Mouse (Mus musculus) lung, postnatal 0 days (tissue): Measurements from ENCODE around the gene Cdc42bpg. TPM values are rescaled to one million over a fixed set of nuclear protein-coding genes. Genes with fewer than 3 reads are reported as not detected.

ENCODE experiments used
- ATAC-seq: fragments of 200-750 bp; cut with Nextera tagmentation; 2 replicates; pipeline ENCODE4 v1.8.0; 2017; ENCODE audit warnings: moderate library complexity
- DNase-seq: peaks from one replicate; pipeline ENCODE4 v3.0.0-alpha.2; 2016; ENCODE audit warnings: low spot score
- H3K27ac ChIP-seq: fragments of 300-500 bp; sonication (generic); 2 replicates; pipeline ENCODE4 v1.5.1; 2014; ENCODE audit warnings: antibody characterized with exemption, mild to moderate bottlenecking, low read length, mixed read lengths
- H3K27me3 ChIP-seq: fragments of 300-500 bp; sonication (generic); replicated peaks from 2 replicates; pipeline ENCODE4 v1.6.1; 2014; ENCODE audit warnings: low read length, mixed read lengths; ENCODE audit not compliant: insufficient read depth
- H3K36me3 ChIP-seq: fragments of 300-500 bp; sonication (generic); 2 replicates; pipeline ENCODE4 v1.6.1; 2014; ENCODE audit warnings: low read length, mixed read lengths; ENCODE audit not compliant: insufficient read depth
- H3K4me1 ChIP-seq: fragments of 300-500 bp; sonication (generic); 2 replicates; pipeline ENCODE4 v1.6.1; 2014; ENCODE audit warnings: antibody characterized with exemption, low read depth, low read length, mixed read lengths; ENCODE audit not compliant: insufficient read depth
- H3K4me2 ChIP-seq: fragments of 300-500 bp; sonication (generic); replicated peaks from 2 replicates; pipeline ENCODE4 v1.6.1; 2014; ENCODE audit warnings: low read depth, mild to moderate bottlenecking, low read length, moderate library complexity, mixed read lengths
- H3K4me3 ChIP-seq: fragments of 300-500 bp; sonication (generic); 2 replicates; pipeline ENCODE4 v1.5.1; 2014; ENCODE audit warnings: low read depth, low read length
- H3K9ac ChIP-seq: fragments of 300-500 bp; sonication (generic); replicated peaks from 2 replicates; pipeline ENCODE4 v1.6.1; 2014; ENCODE audit warnings: low read depth, mild to moderate bottlenecking
- H3K9me3 ChIP-seq: fragments of 300-500 bp; sonication (generic); 2 replicates; pipeline ENCODE4 v1.6.1; 2016; ENCODE audit warnings: low read length, mixed read lengths
- CTCF ChIP-seq: IDR thresholded peaks from 2 replicates; pipeline ENCODE4 v1.5.1; 2016; ENCODE audit warnings: antibody characterized with exemption, mild to moderate bottlenecking
- EP300 ChIP-seq: IDR thresholded peaks from 2 replicates; pipeline ENCODE4 v1.6.1; 2016; ENCODE audit warnings: antibody characterized with exemption, mild to moderate bottlenecking, control low read depth
- WGBS: fragments of 180-500 bp; shearing (Covaris S2); extraction: QIAGEN DNeasy Blood & Tissue Kit; methylation state at CpG from one replicate; pipeline ENCODE4 v1.1.7; 2014; 5-methylcytosine and 5-hydroxymethylcytosine counted together
- microRNA counts: library from miRNA; unstranded; fragments of <30 nt; microRNA quantifications from one replicate; lab custom pipeline; 2015
- microRNA-seq: library from miRNA; unstranded; fragments of <30 nt; microRNA quantifications from one replicate; pipeline ENCODE4, GENCODE M21; 2016
- polyA plus RNA-seq: library from polyadenylated mRNA; unstranded; fragments of >200 nt; fragmentation: Nextera tagmentation; extraction: Ambion mirVana; gene quantifications from 2 replicates; pipeline ENCODE4 v1.2.1, GENCODE M21; 2015

Cdc42bpg gene
- polyA plus RNA-seq, 1 experiment from 2014 or later = 2.8 TPM

DNA sequence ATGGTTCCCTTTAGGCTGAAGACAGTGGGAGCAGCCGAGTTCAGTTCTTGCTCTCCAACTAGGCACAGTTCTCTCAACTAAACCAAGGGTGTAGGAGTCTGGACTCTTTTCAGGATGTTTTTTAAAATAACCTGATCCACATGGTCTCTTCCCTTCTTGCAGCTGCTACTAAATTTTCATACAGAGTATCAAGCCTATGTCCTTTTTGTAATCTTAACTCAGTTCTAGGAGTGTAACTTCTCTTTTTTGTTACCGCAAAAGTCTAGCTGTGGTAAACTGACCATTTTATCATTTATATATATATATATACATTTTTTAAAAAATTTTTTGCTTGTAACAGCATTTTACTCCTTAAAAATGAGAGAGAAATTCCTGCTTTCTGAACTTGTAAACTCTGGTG lies 63.9 kb downstream of the Cdc42bpg start:
- Histone ChIP-seq H3K9ac (no peak overlapping the region), H3K36me3 (peaks cover 69% of the 10 kb centered on the region), H3K4me3 (no peak overlapping the region), H3K27me3 (no peaks in the 10 kb centered on the region), H3K9me3 (no peaks in the 10 kb centered on the region), H3K4me2 (no peak overlapping the region), H3K27ac (no peak overlapping the region), H3K4me1 (peaks cover 4% of the 10 kb centered on the region; the same call in 1 of the 2 replicates)
- 74% methylated on average over 2 of the region's 2 CpGs for WGBS
- ATAC-seq (no peak), DNase-seq (no peak)
- TF ChIP-seq EP300 = no peak
- TF ChIP-seq CTCF = no peak

DNA sequence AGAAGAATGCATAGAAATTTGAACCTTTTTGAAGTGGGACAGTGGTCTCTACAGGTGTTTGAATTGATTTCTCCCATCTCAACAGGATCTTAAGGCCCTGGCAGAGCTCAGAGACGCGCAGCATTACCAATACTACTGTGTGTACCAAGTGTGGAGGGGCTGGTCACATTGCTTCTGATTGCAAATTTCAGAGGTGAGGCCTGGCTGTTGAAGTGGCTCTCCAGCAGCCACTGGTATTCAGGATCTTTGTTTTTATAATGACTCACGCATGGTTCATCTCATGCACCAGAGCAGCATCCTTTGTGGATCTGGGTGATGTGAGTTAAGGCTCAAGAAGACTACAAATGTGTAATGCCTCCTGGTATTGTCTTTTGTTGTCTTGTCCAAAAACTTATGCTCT lies 66.2 kb downstream of the Cdc42bpg start:
- no peak overlapping the region for H3K9ac ChIP-seq
- H3K36me3 ChIP-seq = peaks cover 59% of the 10 kb centered on the region
- no peaks in the 10 kb centered on the region for H3K9me3 ChIP-seq
- H3K4me1 ChIP-seq = no peaks in the 10 kb centered on the region
- 47% methylated on average over 3 of the region's 3 CpGs for WGBS
- ATAC-seq = peak; percentile 52
- DNase-seq = peak; percentile 69
- TF ChIP-seq EP300 = no peak
- H3K27me3 ChIP-seq = no peaks in the 10 kb centered on the region
- no peak overlapping the region for H3K4me2 ChIP-seq
- no peak overlapping the region for H3K27ac ChIP-seq
- no peak overlapping the region for H3K4me3 ChIP-seq

DNA sequence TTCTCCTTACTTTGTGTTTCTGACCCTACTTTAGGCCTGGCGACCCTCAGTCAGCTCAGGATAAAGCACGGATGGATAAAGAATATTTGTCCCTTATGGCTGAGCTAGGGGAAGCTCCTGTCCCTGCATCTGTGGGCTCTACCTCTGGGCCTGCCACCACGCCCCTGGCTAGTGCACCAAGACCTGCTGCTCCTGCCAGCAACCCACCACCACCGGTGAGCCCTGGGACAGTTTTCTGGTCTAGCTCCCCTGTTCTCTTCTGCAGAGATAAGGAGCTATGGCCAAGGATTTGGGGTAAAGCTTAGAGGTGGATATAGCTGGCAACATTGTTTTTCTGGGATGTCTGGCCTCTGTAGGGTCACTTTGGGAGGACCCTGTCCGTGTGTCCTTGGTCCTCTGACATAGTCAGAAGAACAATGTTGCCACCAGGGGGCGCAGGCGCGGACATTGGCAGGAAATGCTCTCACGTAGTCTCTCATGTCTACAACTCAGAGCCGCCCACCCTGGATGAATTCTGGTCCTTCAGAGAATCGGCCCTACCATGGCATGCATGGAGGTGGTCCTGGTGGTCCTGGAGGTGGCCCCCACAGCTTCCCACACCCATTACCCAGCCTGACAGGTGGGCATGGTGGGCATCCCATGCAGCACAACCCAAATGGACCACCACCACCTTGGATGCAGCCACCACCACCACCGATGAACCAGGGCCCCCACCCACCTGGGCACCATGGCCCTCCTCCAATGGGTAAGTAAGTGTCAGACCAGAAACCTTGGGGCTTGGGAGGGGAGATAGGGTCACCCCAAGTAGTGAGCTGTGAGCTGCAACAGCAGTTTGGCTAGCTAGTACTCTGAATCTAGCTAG lies 67.5 kb downstream of the Cdc42bpg start:
- 48% methylated on average over 12 of the region's 12 CpGs for WGBS
- Histone ChIP-seq H3K4me2 (no peak overlapping the region), H3K4me3 (no peak overlapping the region), H3K4me1 (no peaks in the 10 kb centered on the region), H3K27ac (no peak overlapping the region), H3K9me3 (no peaks in the 10 kb centered on the region), H3K9ac (no peak overlapping the region), H3K27me3 (no peaks in the 10 kb centered on the region), H3K36me3 (peaks cover 58% of the 10 kb centered on the region)
- peak; percentile 76 for DNase-seq
- peak; percentile 50 for ATAC-seq
- TF ChIP-seq EP300 (no peak), CTCF (peak; percentile 86)

DNA sequence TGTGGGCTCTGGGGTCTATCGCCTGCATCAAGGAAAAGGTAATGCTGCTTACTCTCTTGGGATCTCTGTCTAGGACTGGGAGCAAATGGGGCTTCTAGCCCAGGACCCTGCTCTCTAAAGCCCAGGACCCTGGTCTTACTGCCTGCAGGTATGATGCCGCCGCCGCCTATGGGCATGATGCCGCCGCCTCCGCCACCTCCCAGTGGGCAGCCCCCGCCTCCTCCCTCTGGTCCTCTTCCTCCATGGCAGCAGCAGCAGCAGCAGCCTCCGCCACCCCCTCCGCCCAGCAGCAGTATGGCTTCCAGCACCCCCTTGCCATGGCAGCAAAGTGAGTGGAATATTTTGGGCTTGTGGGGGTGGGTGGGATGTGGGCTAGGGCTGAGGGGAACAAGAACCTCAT lies 68.3 kb downstream of the Cdc42bpg start:
- H3K36me3 ChIP-seq = peaks cover 54% of the 10 kb centered on the region
- H3K27ac ChIP-seq = no peak overlapping the region
- no peaks in the 10 kb centered on the region for H3K9me3 ChIP-seq
- 98% methylated on average over 10 of the region's 10 CpGs for WGBS
- no peaks in the 10 kb centered on the region for H3K27me3 ChIP-seq
- no peak overlapping the region for H3K4me3 ChIP-seq
- TF ChIP-seq CTCF = no peak
- no peak for TF ChIP-seq EP300
- H3K9ac ChIP-seq = no peak overlapping the region
- DNase-seq (no peak), ATAC-seq (no peak)
- no peak overlapping the region for H3K4me2 ChIP-seq
- H3K4me1 ChIP-seq = no peaks in the 10 kb centered on the region

MicroRNAs encoded within 50 kb of the gene (microRNA counts, 519-probe panel; counts per million panel counts)
- 2,150 counts per million, percentile 5 among the panel's probes with 10 or more counts for microRNA mmu-miR-192 (lab: Ali Mortazavi, UCI)

Small RNA genes within 50 kb of the gene (microRNA-seq; reads per million reads assigned to microRNA genes)
- 117 reads per million, percentile 51 among the genes with 10 or more reads in this experiment for gene Mir192
- gene Mir194-2 = 57.5 reads per million, percentile 43 among the genes with 10 or more reads in this experiment
- not detected for gene Mir6989

Other genes with a start within 250 kb of the Cdc42bpg start
- 36.7 and 37.6 TPM in 2 replicates for gene Mrpl49, start 248.7 kb upstream of the Cdc42bpg start, polyA plus RNA-seq
- 784 and 827 TPM in 2 replicates for gene Fau, start 248.6 kb upstream of the Cdc42bpg start, polyA plus RNA-seq
- 31.2 and 33.9 TPM in 2 replicates for gene Znhit2, start 245.3 kb upstream of the Cdc42bpg start, polyA plus RNA-seq
- 8.1 and 9.5 TPM in 2 replicates for gene Tm7sf2, start 238.1 kb upstream of the Cdc42bpg start, polyA plus RNA-seq
- gene Vps51, start 229.2 kb upstream of the Cdc42bpg start, polyA plus RNA-seq = 48.7 and 52.7 TPM in 2 replicates
- gene Tmem262, start 226.4 kb upstream of the Cdc42bpg start, polyA plus RNA-seq = not detected in 2 replicates
- 0.35 and 0.62 TPM in 2 replicates for gene Gm28374, start 224.2 kb upstream of the Cdc42bpg start, polyA plus RNA-seq
- 53.5 and 57.8 TPM in 2 replicates for gene Zfpl1, start 221.5 kb upstream of the Cdc42bpg start, polyA plus RNA-seq
- 2.8 TPM in 2 replicates for gene Cdca5, start 221.5 kb upstream of the Cdc42bpg start, polyA plus RNA-seq
- gene AC131692.1, start 212.0 kb upstream of the Cdc42bpg start, polyA plus RNA-seq = not detected in 2 replicates
- 0.14 TPM in 1 of 2 replicates, not detected in the other for gene Naaladl1, start 200.7 kb upstream of the Cdc42bpg start, polyA plus RNA-seq
- gene Sac3d1, start 187.8 kb upstream of the Cdc42bpg start, polyA plus RNA-seq = 22.3 and 24.5 TPM in 2 replicates
- 29.7 and 30.8 TPM in 2 replicates for gene Snx15, start 178.2 kb upstream of the Cdc42bpg start, polyA plus RNA-seq
- 0.93 and 1.0 TPM in 2 replicates for gene Batf2, start 165.5 kb upstream of the Cdc42bpg start, polyA plus RNA-seq
- 64.5 and 64.6 TPM in 2 replicates for gene Arl2, start 164.9 kb upstream of the Cdc42bpg start, polyA plus RNA-seq
- 0.10 TPM in 1 of 2 replicates, not detected in the other for gene Majin, start 122.1 kb upstream of the Cdc42bpg start, polyA plus RNA-seq
- 0.49 and 0.55 TPM in 2 replicates for gene Gpha2, start 80.1 kb upstream of the Cdc42bpg start, polyA plus RNA-seq
- 20.2 and 21.6 TPM in 2 replicates for gene Ppp2r5b, start 70.6 kb upstream of the Cdc42bpg start, polyA plus RNA-seq
- 5.1 and 5.9 TPM in 2 replicates for gene Atg2a, start 64.8 kb upstream of the Cdc42bpg start, polyA plus RNA-seq
- 115 and 119 TPM in 2 replicates for gene Ehd1, start 29.7 kb upstream of the Cdc42bpg start, polyA plus RNA-seq
- gene Men1, start 28.5 kb downstream of the Cdc42bpg start, polyA plus RNA-seq = 42.1 and 42.7 TPM in 2 replicates
- gene Map4k2, start 34.7 kb downstream of the Cdc42bpg start, polyA plus RNA-seq = 22.5 and 25.0 TPM in 2 replicates
- gene Sf1, start 57.2 kb downstream of the Cdc42bpg start, polyA plus RNA-seq = 48.1 and 49.5 TPM in 2 replicates
- gene Pygm, start 77.9 kb downstream of the Cdc42bpg start, polyA plus RNA-seq = 20.5 and 32.1 TPM in 2 replicates
- 99.2 and 128 TPM in 2 replicates for gene Rasgrp2, start 92.9 kb downstream of the Cdc42bpg start, polyA plus RNA-seq
- 3.8 and 4.7 TPM in 2 replicates for gene Nrxn2, start 112.3 kb downstream of the Cdc42bpg start, polyA plus RNA-seq
- gene Slc22a12, start 236.6 kb downstream of the Cdc42bpg start, polyA plus RNA-seq = 0.20 TPM in 1 of 2 replicates, not detected in the other